Mouse (Mus musculus): ENCODE measurements around the gene Ralgapb.

DNA sequence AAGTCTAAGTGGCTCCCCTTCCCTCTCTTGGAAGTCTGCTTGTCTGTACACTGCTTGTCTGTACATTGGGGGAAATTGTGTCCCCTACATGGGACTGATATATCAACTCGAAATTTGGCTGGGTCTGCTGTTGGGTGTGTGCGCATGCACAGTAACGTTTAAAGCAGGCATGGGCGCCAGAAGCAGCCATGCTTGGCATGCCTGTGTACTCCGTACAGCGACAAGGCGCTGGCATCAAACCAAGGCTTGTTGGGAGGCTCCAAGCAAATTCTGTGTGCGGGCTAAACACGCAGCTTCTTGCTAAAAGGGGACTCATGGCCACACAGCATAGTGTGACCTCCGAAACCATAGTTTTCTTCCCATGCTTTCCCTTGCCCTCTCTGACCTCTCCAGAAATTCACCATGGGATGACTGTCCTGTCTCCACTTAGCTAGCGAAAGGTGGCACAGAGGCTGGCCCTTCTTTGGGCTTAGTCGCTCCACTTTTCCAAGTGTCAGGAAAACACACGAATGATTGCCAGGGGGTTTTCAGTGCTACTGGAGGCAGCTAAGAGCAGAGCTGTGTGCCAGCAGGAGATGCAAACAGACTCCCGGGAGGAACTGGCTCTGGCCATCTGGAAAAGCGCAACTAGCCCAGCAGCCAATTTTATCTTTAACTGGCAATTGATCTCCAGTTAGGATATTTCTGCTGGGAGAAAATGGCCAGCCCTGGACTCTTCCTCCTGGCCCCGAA, 114.6 kb downstream of the Ralgapb start:
- TF ChIP-seq CTCF (IDR thresholded peaks at IDR 0.05; ENCODE audit: low read depth, low read length) (no peak), POLR2A (IDR thresholded peaks at IDR 0.05; ENCODE audit: borderline replicate concordance, low read depth, low read length) (no peak)

Measured in bone marrow macrophage, adult 2 months (primary cell).